Mouse (Mus musculus): ENCODE measurements around the gene Olfr523. TPM values are rescaled to one million over a fixed set of nuclear protein-coding genes. Genes with fewer than 3 reads are reported as not detected.

Olfr523 gene
- polyA plus RNA-seq, 1 experiment from 2014 or later: not detected

Other genes starting within 250 kb of the Olfr523 start
- gene Utf1, start 229.4 kb upstream of the Olfr523 start, polyA plus RNA-seq (2014; fragmentation: Nextera tagmentation; extraction: Ambion mirVana): not detected in 2 replicates
- not detected in 2 replicates for gene 6430531B16Rik, start 194.5 kb upstream of the Olfr523 start, polyA plus RNA-seq (2014; fragmentation: Nextera tagmentation; extraction: Ambion mirVana)
- 1.1 and 1.4 TPM in 2 replicates for gene Adam8, start 180.7 kb upstream of the Olfr523 start, polyA plus RNA-seq (2014; fragmentation: Nextera tagmentation; extraction: Ambion mirVana)
- gene Zfp511, start 136.8 kb upstream of the Olfr523 start, polyA plus RNA-seq (2014; fragmentation: Nextera tagmentation; extraction: Ambion mirVana): 41.4 and 44.6 TPM in 2 replicates
- gene Tubgcp2, start 136.5 kb upstream of the Olfr523 start, polyA plus RNA-seq (2014; fragmentation: Nextera tagmentation; extraction: Ambion mirVana): 45.1 and 52.6 TPM in 2 replicates
- 0.11 TPM in 1 of 2 replicates, not detected in the other for gene Msx3, start 124.1 kb upstream of the Olfr523 start, polyA plus RNA-seq (2014; fragmentation: Nextera tagmentation; extraction: Ambion mirVana)
- 0.19 and 0.52 TPM in 2 replicates for gene Caly, start 90.7 kb upstream of the Olfr523 start, polyA plus RNA-seq (2014; fragmentation: Nextera tagmentation; extraction: Ambion mirVana)
- not detected in 2 replicates for gene Prap1, start 79.8 kb upstream of the Olfr523 start, polyA plus RNA-seq (2014; fragmentation: Nextera tagmentation; extraction: Ambion mirVana)
- 12.7 and 13.5 TPM in 2 replicates for gene Fuom, start 70.8 kb upstream of the Olfr523 start, polyA plus RNA-seq (2014; fragmentation: Nextera tagmentation; extraction: Ambion mirVana)
- gene Paox, start 57.4 kb upstream of the Olfr523 start, polyA plus RNA-seq (2014; fragmentation: Nextera tagmentation; extraction: Ambion mirVana): 18.2 and 20.7 TPM in 2 replicates
- 119 and 129 TPM in 2 replicates for gene Echs1, start 56.7 kb upstream of the Olfr523 start, polyA plus RNA-seq (2014; fragmentation: Nextera tagmentation; extraction: Ambion mirVana)
- 41.6 and 46.8 TPM in 2 replicates for gene Mtg1, start 35.7 kb upstream of the Olfr523 start, polyA plus RNA-seq (2014; fragmentation: Nextera tagmentation; extraction: Ambion mirVana)
- gene Sprn, start 18.3 kb upstream of the Olfr523 start, polyA plus RNA-seq (2014; fragmentation: Nextera tagmentation; extraction: Ambion mirVana): not detected in 2 replicates
- gene Olfr522, start 8.5 kb upstream of the Olfr523 start, polyA plus RNA-seq (2014; fragmentation: Nextera tagmentation; extraction: Ambion mirVana): not detected in 2 replicates
- gene Olfr524, start 32.7 kb downstream of the Olfr523 start, polyA plus RNA-seq (2014; fragmentation: Nextera tagmentation; extraction: Ambion mirVana): not detected in 2 replicates
- gene Cd163l1, start 45.0 kb downstream of the Olfr523 start, polyA plus RNA-seq (2014; fragmentation: Nextera tagmentation; extraction: Ambion mirVana): 0.09 TPM in 1 of 2 replicates, not detected in the other
- gene 5830411N06Rik, start 74.1 kb downstream of the Olfr523 start, polyA plus RNA-seq (2014; fragmentation: Nextera tagmentation; extraction: Ambion mirVana): not detected in 2 replicates
- gene Olfr525, start 147.6 kb downstream of the Olfr523 start, polyA plus RNA-seq (2014; fragmentation: Nextera tagmentation; extraction: Ambion mirVana): not detected in 2 replicates
- gene Olfr527, start 160.8 kb downstream of the Olfr523 start, polyA plus RNA-seq (2014; fragmentation: Nextera tagmentation; extraction: Ambion mirVana): not detected in 2 replicates
- not detected in 2 replicates for gene Olfr60, start 188.5 kb downstream of the Olfr523 start, polyA plus RNA-seq (2014; fragmentation: Nextera tagmentation; extraction: Ambion mirVana)
- not detected in 2 replicates for gene Olfr530, start 203.1 kb downstream of the Olfr523 start, polyA plus RNA-seq (2014; fragmentation: Nextera tagmentation; extraction: Ambion mirVana)
- not detected in 2 replicates for gene Olfr531, start 229.7 kb downstream of the Olfr523 start, polyA plus RNA-seq (2014; fragmentation: Nextera tagmentation; extraction: Ambion mirVana)
- gene Olfr532, start 248.4 kb downstream of the Olfr523 start, polyA plus RNA-seq (2014; fragmentation: Nextera tagmentation; extraction: Ambion mirVana): not detected in 2 replicates

Measured in liver, embryonic 11.5 days (tissue).